Mouse (Mus musculus) heart, embryonic 16.5 days (tissue): ENCODE results near the gene Elf2. TPM values are rescaled to one million over a fixed set of nuclear protein-coding genes. Genes with fewer than 3 reads are reported as not detected.

Experiments used
- ATAC-seq: fragments of 200-750 bp; cut with Nextera tagmentation; replicated peaks from 2 replicates; pipeline ENCODE4 v1.8.0; 2017; ENCODE audit warnings: moderate number of reproducible peaks; ENCODE audit not compliant: insufficient read depth, low FRiP score; ENCODE audit errors: extremely low read depth
- H3K27ac ChIP-seq: fragments of 300-500 bp; sonication (generic); 2 replicates; pipeline ENCODE4 v1.5.1; 2014; ENCODE audit warnings: mild to moderate bottlenecking, low read length, control low read depth, moderate library complexity
- H3K27me3 ChIP-seq: fragments of 300-500 bp; sonication (generic); 2 replicates; pipeline ENCODE4 v1.6.1; 2014; ENCODE audit warnings: low read length, mixed read lengths; ENCODE audit not compliant: control insufficient read depth, insufficient read depth
- H3K36me3 ChIP-seq: fragments of 300-500 bp; sonication (generic); 2 replicates; pipeline ENCODE4 v1.6.1; 2014; ENCODE audit not compliant: control insufficient read depth, insufficient read depth
- H3K4me1 ChIP-seq: fragments of 300-500 bp; sonication (generic); 2 replicates; pipeline ENCODE4 v1.6.1; 2014; ENCODE audit warnings: low read length, mixed read lengths; ENCODE audit not compliant: control insufficient read depth, insufficient read depth
- H3K4me2 ChIP-seq: fragments of 300-500 bp; sonication (generic); 2 replicates; pipeline ENCODE4 v1.6.1; 2014; ENCODE audit warnings: low read depth, mild to moderate bottlenecking, control low read depth, low read length
- H3K4me3 ChIP-seq: fragments of 300-500 bp; sonication (generic); 2 replicates; pipeline ENCODE4 v1.5.1; 2014; ENCODE audit warnings: mild to moderate bottlenecking, control low read depth, low read length
- H3K9ac ChIP-seq: fragments of 300-500 bp; sonication (generic); 2 replicates; pipeline ENCODE4 v1.6.1; 2014; ENCODE audit warnings: low read length, control low read depth
- H3K9me3 ChIP-seq: fragments of 300-500 bp; sonication (generic); replicated peaks from 2 replicates; pipeline ENCODE4 v1.6.1; 2016; ENCODE audit warnings: low read length; ENCODE audit not compliant: control insufficient read depth
- WGBS: fragments of 180-500 bp; shearing (Covaris S2); extraction: QIAGEN DNeasy Blood & Tissue Kit; methylation state at CpG from one replicate; pipeline ENCODE4 v1.1.7; 2014; 5-methylcytosine and 5-hydroxymethylcytosine counted together
- polyA plus RNA-seq: library from polyadenylated mRNA; unstranded; fragments of >200 nt; fragmentation: Nextera tagmentation; extraction: Ambion mirVana; gene quantifications from 2 replicates; pipeline ENCODE4 v1.2.1, GENCODE M21; 2015

Elf2 gene
- polyA plus RNA-seq, 1 experiment from 2014 or later: 53.4 TPM

- H3K27me3 ChIP-seq: no peaks in the 10 kb centered on the region
- H3K4me3 ChIP-seq: peak overlapping the region; percentile 74
- H3K27ac ChIP-seq: peak overlapping the region; percentile 99
- WGBS: 0% methylated on average over 99 of the region's 113 CpGs
- H3K9ac ChIP-seq: peak overlapping the region; percentile 97
- H3K4me1 ChIP-seq: peaks cover 16% of the 10 kb centered on the region
- H3K4me2 ChIP-seq: peak overlapping the region; percentile 71
- no peaks in the 10 kb centered on the region for H3K9me3 ChIP-seq
- peak; percentile 37 for ATAC-seq
- no peaks in the 10 kb centered on the region for H3K36me3 ChIP-seq
These were observed 520 bp downstream of the Elf2 start for GRCm38 (mm10) chr3:51339734-51340551.

- no peaks in the 10 kb centered on the region for H3K27me3 ChIP-seq
- 1% methylated on average over 9 of the region's 9 CpGs for WGBS
- H3K9me3 ChIP-seq: no peaks in the 10 kb centered on the region
- peak overlapping the region; percentile 99 for H3K27ac ChIP-seq
- H3K4me1 ChIP-seq: peaks cover 18% of the 10 kb centered on the region
- no peaks in the 10 kb centered on the region for H3K36me3 ChIP-seq
- H3K9ac ChIP-seq: peak overlapping the region; percentile 97
- no peak for ATAC-seq
- H3K4me3 ChIP-seq: peak overlapping the region; percentile 74
- H3K4me2 ChIP-seq: peak overlapping the region; percentile 71
These were observed 1.1 kb downstream of the Elf2 start for GRCm38 (mm10) chr3:51339378-51339733.

- ATAC-seq: no peak
- Histone ChIP-seq H3K4me2 (no peak overlapping the region), H3K4me3 (no peak overlapping the region), H3K4me1 (peaks cover 33% of the 10 kb centered on the region), H3K27me3 (no peaks in the 10 kb centered on the region), H3K9me3 (no peaks in the 10 kb centered on the region), H3K9ac (no peak overlapping the region), H3K27ac (no peak overlapping the region), H3K36me3 (no peaks in the 10 kb centered on the region)
- 69% methylated on average over 8 of the region's 8 CpGs for WGBS
These were observed 5.1 kb downstream of the Elf2 start for GRCm38 (mm10) chr3:51335378-51335777.

GRCm38 (mm10) chr3:51333950-51334349, 6.5 kb downstream of the Elf2 start:
- Histone ChIP-seq H3K4me1 (peaks cover 31% of the 10 kb centered on the region), H3K36me3 (no peaks in the 10 kb centered on the region), H3K9me3 (no peaks in the 10 kb centered on the region), H3K4me2 (no peak overlapping the region; the same call in 1 of the 2 replicates), H3K27ac (peak overlapping the region; percentile 74; the same call in 1 of the 2 replicates), H3K27me3 (no peaks in the 10 kb centered on the region), H3K4me3 (no peak overlapping the region), H3K9ac (no peak overlapping the region)
- WGBS: 62% methylated on average over 6 of the region's 6 CpGs
- no peak for ATAC-seq

- 27% methylated on average over 10 of the region's 10 CpGs for WGBS
- ATAC-seq: peak; percentile 81
- peak overlapping the region; percentile 74 for H3K27ac ChIP-seq
These were observed 7.1 kb downstream of the Elf2 start for GRCm38 (mm10) chr3:51333234-51333889.

GRCm38 (mm10) chr3:51330086-51330485, 10.4 kb downstream of the Elf2 start:
- no peaks in the 10 kb centered on the region for H3K27me3 ChIP-seq
- no peaks in the 10 kb centered on the region for H3K9me3 ChIP-seq
- H3K27ac ChIP-seq: no peak overlapping the region
- H3K4me3 ChIP-seq: no peak overlapping the region
- H3K4me1 ChIP-seq: peaks cover 19% of the 10 kb centered on the region
- H3K36me3 ChIP-seq: peaks cover 3% of the 10 kb centered on the region
- ATAC-seq: no peak
- WGBS: 84% methylated on average over 14 of the region's 14 CpGs
- H3K9ac ChIP-seq: no peak overlapping the region
- H3K4me2 ChIP-seq: no peak overlapping the region

More at GRCm38 (mm10) chr3:51333234-51333889, 7.1 kb downstream of the Elf2 start:
- Histone ChIP-seq H3K4me1 (peaks cover 28% of the 10 kb centered on the region), H3K9ac (peak overlapping the region; percentile 60), H3K4me3 (peak overlapping the region; percentile 31), H3K27me3 (no peaks in the 10 kb centered on the region), H3K4me2 (peak overlapping the region; percentile 56), H3K36me3 (no peaks in the 10 kb centered on the region), H3K9me3 (no peaks in the 10 kb centered on the region)

- H3K9ac ChIP-seq: no peak overlapping the region
- peaks cover 9% of the 10 kb centered on the region for H3K4me1 ChIP-seq
- 87% methylated on average over 12 of the region's 12 CpGs for WGBS
- H3K4me3 ChIP-seq: no peak overlapping the region
- H3K4me2 ChIP-seq: no peak overlapping the region
- no peak for ATAC-seq
- no peak overlapping the region for H3K27ac ChIP-seq
- peaks cover 5% of the 10 kb centered on the region for H3K36me3 ChIP-seq
- no peaks in the 10 kb centered on the region for H3K27me3 ChIP-seq
- H3K9me3 ChIP-seq: no peaks in the 10 kb centered on the region
These were observed 11.9 kb downstream of the Elf2 start for GRCm38 (mm10) chr3:51328546-51328945.

- no peaks in the 10 kb centered on the region for H3K27me3 ChIP-seq
- WGBS: 73% methylated on average over 5 of the region's 5 CpGs
- H3K4me3 ChIP-seq: no peak overlapping the region
- H3K4me1 ChIP-seq: peaks cover 2% of the 10 kb centered on the region; the same call in 1 of the 2 replicates
- H3K4me2 ChIP-seq: no peak overlapping the region
- peaks cover 8% of the 10 kb centered on the region for H3K36me3 ChIP-seq
- H3K27ac ChIP-seq: no peak overlapping the region
- H3K9ac ChIP-seq: no peak overlapping the region
- no peaks in the 10 kb centered on the region for H3K9me3 ChIP-seq
- no peak for ATAC-seq
These were observed 12.6 kb downstream of the Elf2 start for GRCm38 (mm10) chr3:51327817-51328216.

GRCm38 (mm10) chr3:51327429-51327797, 13.1 kb downstream of the Elf2 start:
- Histone ChIP-seq H3K9me3 (no peaks in the 10 kb centered on the region), H3K36me3 (peaks cover 8% of the 10 kb centered on the region), H3K27me3 (no peaks in the 10 kb centered on the region), H3K4me3 (no peak overlapping the region), H3K4me2 (no peak overlapping the region), H3K9ac (no peak overlapping the region), H3K4me1 (peaks cover 2% of the 10 kb centered on the region; the same call in 1 of the 2 replicates), H3K27ac (0 out of 2 replicates have a peak overlapping the region, but pooled peaks have one; percentile 4)
- 0 out of 2 replicates have a peak, but pooled peaks have one; percentile 45 for ATAC-seq
- 89% methylated on average over 5 of the region's 5 CpGs for WGBS
